Mouse (Mus musculus) bone marrow macrophage, adult 2 months (primary cell): ENCODE results near the gene Dnajc5g.

ENCODE experiments used
- CTCF ChIP-seq: IDR thresholded peaks from 2 replicates; pipeline ENCODE4 v1.5.1; 2012; ENCODE audit warnings: low read depth, mild to moderate bottlenecking, low read length, moderate library complexity
- POLR2A ChIP-seq: IDR thresholded peaks from 2 replicates; pipeline ENCODE4 v1.6.1; 2012; ENCODE audit warnings: mild to moderate bottlenecking, low read depth, low read length, borderline replicate concordance

- TF ChIP-seq POLR2A (no peak), CTCF (no peak)
Measured at GRCm38 (mm10) chr5:31095711-31096480, 10.2 kb upstream of the Dnajc5g start.
